Mouse (Mus musculus) hematopoietic stem cell, adult 5-6 weeks (primary cell): ENCODE measurements at regions not wholly inside any gene's neighbourhood (a gene's known extent, or its start where the extent isn't known, plus 50 kb on each side); places are given as distances from the start of the nearest gene placed in this dataset.
A peak's percentile ranks its signal among the peaks of the same experiment; 100 is the strongest.

Experiments
- ATAC-seq, 2 experiments: fragments of 125-278 bp in 1 of 2; replicated peaks in 1 of 2; 2 replicates each; pipeline ENCODE4 v1.8.0; 2016 to 2017; ENCODE audit warnings: inconsistent platforms in 2 of 2, mild to moderate bottlenecking in 2 of 2, moderate number of reproducible peaks in 2 of 2, low read depth in 1 of 2, moderate TSS enrichment in 1 of 2; ENCODE audit not compliant: low FRiP score in 2 of 2, poor library complexity in 2 of 2, severe bottlenecking in 2 of 2, insufficient read depth in 1 of 2, low TSS enrichment in 1 of 2

DNA sequence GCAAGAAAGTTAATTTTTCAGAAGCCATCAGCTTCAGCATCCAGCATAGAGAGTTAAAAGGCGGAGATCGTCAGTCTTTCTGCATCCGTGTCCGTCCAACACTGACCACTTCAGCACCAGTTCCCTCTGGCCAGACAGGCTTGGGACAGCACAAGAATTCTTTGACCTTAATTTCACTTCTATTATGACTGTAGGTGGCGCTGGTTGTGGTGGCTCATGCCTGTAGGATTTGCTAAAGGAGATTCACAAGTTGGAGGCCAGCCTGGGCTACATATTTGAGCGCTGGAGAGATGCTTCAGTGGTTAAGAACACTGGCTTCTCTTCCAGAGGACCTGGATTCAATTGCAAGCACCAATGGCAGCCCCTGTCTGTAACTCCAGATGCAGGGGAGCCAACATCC is 66.0 kb downstream of the Amer2 start:
- ATAC-seq, result no peak

DNA sequence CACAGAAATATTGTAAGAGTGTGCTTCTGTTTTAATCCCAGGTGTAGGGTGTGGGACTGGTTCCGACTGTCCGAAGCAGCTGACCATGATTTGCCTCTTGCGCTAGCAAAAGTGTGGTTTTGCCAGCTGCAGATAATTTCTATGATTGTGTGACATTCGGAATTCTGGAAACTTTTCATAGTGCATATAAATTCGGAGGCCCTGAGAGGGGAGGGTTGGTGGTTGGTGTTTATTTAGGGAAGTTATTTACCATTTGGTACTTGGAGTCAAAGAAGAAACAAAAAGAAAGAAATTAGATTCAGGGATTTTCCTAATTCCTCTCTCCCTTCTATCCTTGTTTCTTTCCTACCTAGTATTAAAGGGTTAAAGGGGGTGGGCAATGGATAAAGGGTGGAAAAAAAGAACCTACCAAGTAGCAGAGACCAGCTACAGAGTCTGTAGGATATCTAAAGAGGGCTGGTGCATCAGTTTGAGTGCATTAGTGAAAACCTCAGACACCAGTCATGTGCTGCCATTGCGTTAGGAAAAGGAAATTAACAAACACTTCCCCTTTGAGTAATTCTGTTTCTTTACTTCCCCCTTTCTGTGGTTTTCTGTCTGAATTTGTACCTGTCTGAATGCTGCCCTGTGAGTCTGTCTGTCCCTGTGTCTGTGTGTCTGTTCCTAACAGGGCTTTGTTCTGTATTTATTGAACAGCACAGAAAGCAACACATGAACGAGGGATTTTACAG is 70.9 kb downstream of the Amer2 start:
- ATAC-seq, result peak; percentile 84 to 95

DNA sequence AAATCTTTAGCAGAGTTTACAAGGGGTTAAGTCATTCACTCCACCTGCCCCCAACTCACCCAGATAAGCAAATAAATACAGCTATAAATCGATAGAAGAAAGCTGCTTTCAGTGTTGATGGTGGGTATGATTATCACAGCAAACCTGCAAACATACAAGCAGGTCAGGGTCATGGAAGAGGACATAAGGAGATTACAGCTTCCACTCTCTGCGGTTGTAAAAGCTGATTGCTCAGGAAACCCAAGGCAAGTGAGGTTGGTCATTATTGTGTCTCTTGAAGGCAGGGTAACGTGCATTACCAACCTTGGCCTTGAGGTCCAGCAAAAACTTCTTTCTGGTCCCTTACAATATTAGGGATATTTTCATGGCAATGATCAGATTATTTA is 71.5 kb downstream of the Amer2 start:
- peak in 1 of 2 experiments; percentile 36; a peak in 1 of 4 replicates for ATAC-seq

DNA sequence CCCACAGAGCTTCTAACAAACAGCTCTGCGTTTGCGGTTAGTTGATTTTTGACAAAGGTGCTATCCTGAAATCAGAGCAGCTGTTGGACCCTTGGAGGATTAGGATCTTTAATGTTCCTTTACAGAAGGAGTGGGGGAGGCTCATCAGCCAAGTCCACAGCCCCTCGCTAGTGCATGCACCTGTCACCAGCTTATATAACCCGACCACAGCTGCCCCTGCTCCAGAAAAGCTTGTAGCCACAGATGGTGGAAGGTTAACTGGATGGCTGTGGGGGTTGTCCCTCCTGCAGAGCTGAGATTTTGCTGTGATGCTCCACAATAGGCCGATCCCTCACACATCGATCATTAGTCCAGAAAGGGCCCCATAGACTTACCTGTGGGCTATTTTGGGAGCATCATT is 73.0 kb downstream of the Amer2 start:
- ATAC-seq, result no peak

DNA sequence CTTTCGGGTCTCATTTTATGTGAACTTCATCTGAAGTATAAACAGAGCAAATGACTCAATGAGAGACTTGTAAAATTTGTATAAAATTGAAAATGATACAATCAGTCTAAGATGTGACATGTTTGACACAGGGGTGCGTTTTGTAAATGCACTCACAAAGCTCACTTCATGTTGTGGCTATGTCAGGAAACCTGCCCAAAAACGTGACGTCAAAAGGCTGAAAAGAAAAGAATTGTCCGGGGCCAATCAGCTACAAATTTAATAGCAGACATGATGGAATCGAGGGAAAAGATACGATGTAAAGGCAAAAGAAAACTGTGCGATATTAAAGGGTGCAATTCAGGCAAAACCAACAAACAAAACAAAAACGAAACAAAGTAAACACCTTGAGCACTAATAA is 78.2 kb downstream of the Amer2 start:
- ATAC-seq, result no peak

- no peak; a peak in 1 of 4 replicates for ATAC-seq
Observed at GRCm38 (mm10) chr14:60451684-60452083, 78.6 kb downstream of the Amer2 start.

GRCm38 (mm10) chr14:60456767-60457166 is 83.7 kb downstream of the Amer2 start:
- ATAC-seq, result no peak

DNA sequence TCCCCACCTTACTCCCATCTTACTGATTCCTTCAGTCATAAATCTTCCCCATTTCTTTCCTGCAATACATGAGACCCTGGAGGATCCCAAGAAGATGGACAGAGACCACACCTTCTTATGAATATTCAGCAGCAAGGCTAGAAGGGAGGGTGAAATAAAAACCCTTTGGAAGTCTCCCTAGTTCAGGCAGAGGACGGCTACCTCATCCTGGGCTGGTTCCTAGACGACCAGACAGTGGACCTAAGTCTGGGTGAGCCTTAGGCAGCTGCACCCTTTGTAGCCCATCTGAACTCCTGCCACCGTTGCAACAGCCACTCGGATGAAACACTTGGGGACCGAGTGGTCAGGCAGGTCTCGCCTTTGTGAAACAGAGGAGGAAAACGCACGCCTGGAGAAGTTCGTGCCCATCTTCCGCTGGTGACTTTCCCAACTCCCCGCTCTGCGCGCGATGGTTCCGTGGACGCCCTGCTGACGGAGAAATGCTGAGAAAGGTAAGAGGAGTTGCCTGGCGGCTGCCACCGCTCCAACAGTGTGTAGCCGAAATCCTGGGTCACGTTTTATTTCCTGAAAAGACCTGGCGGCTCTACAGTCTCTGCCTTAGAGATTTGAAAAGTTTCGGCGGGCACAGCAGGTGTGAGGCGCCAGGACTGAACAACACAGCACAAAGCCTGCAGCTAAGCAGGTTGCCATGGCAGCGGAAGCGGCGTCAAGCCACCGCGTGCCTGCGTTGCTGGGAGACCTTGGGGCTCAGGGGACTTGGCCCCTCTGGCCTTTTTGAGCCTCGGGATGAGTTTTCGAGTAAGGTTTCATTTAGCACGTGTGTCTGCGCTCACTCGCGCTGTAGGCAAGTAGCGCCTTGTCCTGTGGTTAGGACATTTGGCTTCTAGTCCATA is 112.2 kb downstream of the Amer2 start:
- ATAC-seq, result peak; percentile 86 to 88

DNA sequence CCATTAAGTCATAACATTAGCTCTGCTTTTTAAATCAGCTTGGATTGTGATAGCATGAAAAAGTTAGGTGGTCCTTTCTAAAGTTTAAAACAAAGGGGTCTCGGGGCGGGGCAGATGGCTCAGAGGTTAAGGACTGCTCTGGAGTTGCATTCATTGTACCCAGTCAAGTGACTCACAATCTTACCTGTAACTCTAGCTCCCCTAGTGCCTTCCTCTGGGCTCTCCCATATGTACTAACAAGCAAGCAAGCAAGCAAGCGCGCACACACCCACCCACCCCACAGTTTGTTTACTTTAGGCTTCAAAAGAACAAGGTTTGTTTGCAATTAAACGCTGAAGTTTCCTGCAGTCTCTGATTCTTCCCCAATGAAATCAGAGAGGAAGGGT is 112.8 kb downstream of the Amer2 start:
- ATAC-seq, result peak in 1 of 2 experiments; percentile 46; a peak in 2 of 4 replicates

DNA sequence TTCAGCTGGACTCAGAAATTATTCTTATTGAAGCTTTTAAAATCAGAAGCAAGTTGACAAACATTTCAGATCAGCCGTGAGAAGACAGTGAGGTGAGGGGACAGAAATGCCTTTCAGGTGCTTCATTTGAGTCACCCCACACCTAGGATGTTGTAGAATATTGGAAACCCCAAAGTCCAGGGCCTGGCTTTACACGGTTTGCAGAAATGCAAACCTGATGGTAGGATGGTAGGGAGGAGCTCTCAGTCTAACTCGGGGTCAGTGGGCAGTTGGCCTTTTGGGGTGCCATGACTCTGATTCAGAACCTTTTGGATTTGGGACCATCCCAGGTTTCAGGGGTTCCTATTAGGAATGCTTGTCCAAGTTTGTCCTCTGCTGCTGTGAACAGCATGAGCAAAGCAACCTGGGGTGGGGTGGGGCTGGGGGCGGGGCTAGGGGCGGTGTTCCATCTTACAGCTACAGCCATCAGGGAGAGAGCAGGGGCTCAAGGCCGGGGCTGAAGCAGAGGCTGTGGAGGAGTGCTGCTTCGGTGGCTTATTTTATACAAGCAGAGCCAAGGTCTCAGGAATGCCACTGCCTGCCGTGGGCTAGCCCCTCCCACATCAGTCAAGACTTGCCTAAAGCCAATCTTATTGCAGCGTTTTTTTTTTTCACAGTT is 113.3 kb downstream of the Amer2 start:
- no peak for ATAC-seq

DNA sequence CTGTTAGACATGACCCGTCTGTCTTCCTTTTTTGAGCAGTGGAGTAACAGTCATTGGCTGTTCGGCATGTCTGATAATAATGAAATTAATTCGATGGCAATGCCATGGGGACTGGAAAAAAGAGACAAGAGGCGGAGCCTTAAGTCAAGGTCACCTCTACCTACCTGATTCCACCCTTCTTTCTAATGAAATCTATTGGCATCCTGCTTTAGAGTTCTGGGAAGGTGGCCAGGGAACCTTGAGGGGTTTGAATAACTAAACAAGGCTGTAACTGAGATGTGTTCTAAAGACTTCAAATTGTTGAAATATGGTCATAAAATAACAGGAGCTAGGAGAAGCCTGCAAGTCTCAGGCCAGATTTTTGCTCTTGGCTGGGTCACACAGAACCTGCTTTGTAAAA is 116.1 kb downstream of the Amer2 start:
- no peak for ATAC-seq

GRCm38 (mm10) chr14:60490886-60491285 is 117.8 kb downstream of the Amer2 start:
- peak in 1 of 2 experiments; percentile 22; a peak in 1 of 4 replicates for ATAC-seq

DNA sequence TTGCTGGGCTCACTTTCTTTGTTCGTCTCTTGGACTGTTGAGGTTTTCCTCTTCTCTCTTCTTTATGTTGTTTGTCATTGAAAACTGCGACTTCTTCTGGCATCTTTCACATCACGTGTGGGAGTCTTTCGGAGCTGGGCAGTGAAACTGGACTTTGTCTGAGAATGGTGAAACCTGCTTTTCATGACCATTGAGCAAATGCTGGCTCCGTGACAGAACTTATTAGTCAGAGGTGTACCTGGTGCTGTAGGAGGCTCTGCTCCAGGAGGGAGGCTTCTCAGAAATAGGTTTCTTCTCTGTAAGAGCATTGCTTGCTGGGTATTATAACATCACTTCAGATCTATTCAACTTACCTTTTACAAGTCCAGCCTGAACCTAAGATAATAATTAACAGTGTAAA is 122.4 kb downstream of the Amer2 start:
- ATAC-seq, result no peak

GRCm38 (mm10) chr14:60502552-60502951 is 129.5 kb downstream of the Amer2 start:
- no peak for ATAC-seq

GRCm38 (mm10) chr14:60505066-60505465 is 128.7 kb upstream of the Spata13 start:
- no peak for ATAC-seq

GRCm38 (mm10) chr14:60506296-60506695 is 127.5 kb upstream of the Spata13 start:
- no peak for ATAC-seq

DNA sequence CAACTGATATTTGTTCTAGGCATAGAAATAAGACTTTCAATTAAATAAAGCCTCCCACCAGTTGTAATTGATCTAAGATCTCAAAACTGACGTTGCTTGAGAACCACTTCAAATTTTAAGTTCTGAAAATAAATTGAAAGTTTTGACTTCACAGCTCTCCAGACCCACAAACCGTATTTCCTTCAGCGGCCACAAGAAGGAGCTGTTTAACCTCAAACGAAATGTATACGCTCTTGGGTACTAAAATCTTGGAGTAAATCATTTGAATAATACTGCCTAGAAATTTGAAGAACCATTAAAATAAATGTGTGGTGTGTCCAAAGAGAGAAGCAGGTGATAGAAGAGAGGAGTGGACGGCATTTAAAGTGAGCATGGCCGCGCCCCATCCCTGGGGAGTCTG is 120.2 kb upstream of the Spata13 start:
- no peak; a peak in 1 of 4 replicates for ATAC-seq
